Mouse (Mus musculus): ENCODE measurements at regions not wholly inside any gene's neighbourhood (a gene's known extent, or its start where the extent isn't known, plus 50 kb on each side); places are given as distances from the start of the nearest gene placed in this dataset.

GRCm38 (mm10) chr6:55745859-55746151 is 64.7 kb upstream of the Neurod6 start:
- TF ChIP-seq CTCF (IDR thresholded peaks at IDR 0.05; ENCODE audit: low read depth) (no peak), EP300 (IDR thresholded peaks at IDR 0.05; ENCODE audit: low read depth) (no peak)
